ENCODE assay signal across 15 mouse cellular contexts in genomic region chr3:126844809-126845208, GRCm38 (mm10).
A peak's percentile ranks its signal among the peaks of the same experiment; 100 is the strongest.
DNase-seq lines count a peak whose midpoint lies in the region.
"Had no signal": no experiment of that assay in that cellular context is flagged by ENCODE, and none has a peak within 500 bp of the region (broad histone marks: within the 10 kb centered on the region; RNA-seq: fewer than 3 reads in every experiment).

No protein-coding gene starts in this region.

- DNase-seq in lung, postnatal 10 days: peak; percentile 50
- DNase-seq in lung, postnatal 14 days: peak; percentile 35
- peak; percentile 53 for DNase-seq in lung, postnatal 36 days
- DNase-seq in urinary bladder, adult 2 months (ENCODE audit: low spot score): no peak
- no peak for DNase-seq in thymus, postnatal 36 days
- DNase-seq: adrenal gland, adult 2 months; adrenal gland, postnatal 10 days; adrenal gland, postnatal 25 days; cerebellum, adult 11 months; cerebellum, adult 18-20 months; cerebellum, adult 8-10 months; cerebellum, adult 9-11 months; cerebellum, postnatal 14 days; cerebellum, postnatal 36 days; embryo, embryonic 11 days had no signal

Comparison
In these comparisons a context has a peak if more than half of its experiments do, and no peak if none do; other contexts are left out.
1. DNase-seq: peak in lung, postnatal 10 days (single experiment), lung, postnatal 14 days (single experiment) and lung, postnatal 36 days (single experiment); none in urinary bladder, adult 2 months (single experiment) and thymus, postnatal 36 days (0 of 2).